Mouse (Mus musculus) C2C12 (cell line): ENCODE measurements around the gene Lonrf2. TPM values are rescaled to one million over a fixed set of nuclear protein-coding genes. Genes with fewer than 3 reads are reported as not detected.

Source experiments
- H3K27me3 ChIP-seq: one replicate; pipeline ENCODE4 v1.6.1; 2011; ENCODE audit not compliant: control insufficient read depth, insufficient read depth, insufficient read length
- H3K36me3 ChIP-seq: one replicate; pipeline ENCODE4 v1.6.1; 2011; ENCODE audit not compliant: control insufficient read depth, insufficient read depth
- H3K4me3 ChIP-seq: one replicate; pipeline ENCODE4 v1.5.1; 2011; ENCODE audit warnings: mild to moderate bottlenecking, control low read depth; ENCODE audit not compliant: poor library complexity, insufficient read depth, severe bottlenecking
- H3K79me2 ChIP-seq: one replicate; pipeline ENCODE4 v1.6.1; 2011; ENCODE audit not compliant: control insufficient read depth, insufficient read depth
- H3K79me3 ChIP-seq: one replicate; pipeline ENCODE4 v1.6.1; 2011; ENCODE audit warnings: low read depth, control low read depth
- H3ac ChIP-seq: one replicate; pipeline ENCODE3; 2011; ENCODE audit warnings: low read depth; ENCODE audit not compliant: control insufficient read depth, insufficient read length
- CEBPB ChIP-seq: IDR thresholded peaks from one replicate; pipeline ENCODE4 v1.6.1; 2011; ENCODE audit warnings: low read depth, mild to moderate bottlenecking, control low read depth, moderate library complexity
- CTCF ChIP-seq: IDR thresholded peaks from one replicate; pipeline ENCODE4 v1.5.1; 2011; ENCODE audit not compliant: control insufficient read depth, insufficient read depth, insufficient read length
- FOSL1 ChIP-seq: IDR thresholded peaks from one replicate; pipeline ENCODE4 v1.8.0; 2011; ENCODE audit warnings: mild to moderate bottlenecking, low read length; ENCODE audit not compliant: poor library complexity, insufficient read depth, severe bottlenecking
- MAX ChIP-seq: IDR thresholded peaks from one replicate; pipeline ENCODE4 v1.6.1; 2011; ENCODE audit warnings: mild to moderate bottlenecking, control low read depth
- MYOD1 ChIP-seq: IDR thresholded peaks from one replicate; pipeline ENCODE4 v1.6.1; 2011; ENCODE audit warnings: low read depth; ENCODE audit not compliant: control insufficient read depth, insufficient read length
- MYOG ChIP-seq: IDR thresholded peaks from one replicate; pipeline ENCODE4 v1.6.1; 2011; ENCODE audit not compliant: control insufficient read depth, insufficient read length; ENCODE audit errors: extremely low read depth
- USF1 ChIP-seq: IDR thresholded peaks from one replicate; pipeline ENCODE4 v1.6.1; 2011; ENCODE audit warnings: low read depth, mild to moderate bottlenecking, control low read depth, moderate library complexity
- polyA plus RNA-seq: library from polyadenylated mRNA; unstranded; fragments of >200 nt; fragmentation: generic; extraction: Trizol; gene quantifications from one replicate; pipeline ENCODE4 v1.2.1, GENCODE M21; 2012; ENCODE audit warnings: missing spikeins

Gene Lonrf2
- polyA plus RNA-seq, 1 experiment = not detected

GRCm38 (mm10) chr1:38824926-38825325 lies 11.6 kb downstream of the Lonrf2 start:
- no peaks in the 10 kb centered on the region for H3K36me3 ChIP-seq
- no peaks in the 10 kb centered on the region for H3K79me3 ChIP-seq
- no peak overlapping the region for H3K4me3 ChIP-seq
- H3K27me3 ChIP-seq = no peaks in the 10 kb centered on the region
- no peak for TF ChIP-seq USF1
- H3K79me2 ChIP-seq = no peaks in the 10 kb centered on the region
- H3ac ChIP-seq = no peak overlapping the region

- H3ac ChIP-seq = no peak overlapping the region
- no peak overlapping the region for H3K4me3 ChIP-seq
- no peaks in the 10 kb centered on the region for H3K36me3 ChIP-seq
- H3K79me3 ChIP-seq = no peaks in the 10 kb centered on the region
- TF ChIP-seq FOSL1 (no peak), USF1 (no peak), CTCF (no peak), MAX (no peak)
- no peaks in the 10 kb centered on the region for H3K79me2 ChIP-seq
- no peaks in the 10 kb centered on the region for H3K27me3 ChIP-seq
Observed at GRCm38 (mm10) chr1:38823851-38824250, 12.7 kb downstream of the Lonrf2 start.

GRCm38 (mm10) chr1:38819691-38820090 lies 16.8 kb downstream of the Lonrf2 start:
- no peaks in the 10 kb centered on the region for H3K79me2 ChIP-seq
- peaks cover 4% of the 10 kb centered on the region for H3K27me3 ChIP-seq
- H3K79me3 ChIP-seq = no peaks in the 10 kb centered on the region
- H3K36me3 ChIP-seq = no peaks in the 10 kb centered on the region
- no peak overlapping the region for H3ac ChIP-seq
- TF ChIP-seq MYOG (no peak), FOSL1 (no peak), USF1 (no peak), CEBPB (no peak), CTCF (no peak), MAX (no peak), MYOD1 (no peak)
- no peak overlapping the region for H3K4me3 ChIP-seq

GRCm38 (mm10) chr1:38817671-38818070 lies 18.8 kb downstream of the Lonrf2 start:
- no peak for TF ChIP-seq MYOD1
- no peak overlapping the region for H3K4me3 ChIP-seq
- H3K36me3 ChIP-seq = no peaks in the 10 kb centered on the region
- H3K79me3 ChIP-seq = no peaks in the 10 kb centered on the region
- no peak overlapping the region for H3ac ChIP-seq
- H3K27me3 ChIP-seq = peaks cover 4% of the 10 kb centered on the region
- no peaks in the 10 kb centered on the region for H3K79me2 ChIP-seq

- Histone ChIP-seq H3K79me2 (no peaks in the 10 kb centered on the region), H3ac (no peak overlapping the region), H3K4me3 (no peak overlapping the region), H3K27me3 (peaks cover 4% of the 10 kb centered on the region), H3K79me3 (no peaks in the 10 kb centered on the region), H3K36me3 (no peaks in the 10 kb centered on the region)
- TF ChIP-seq CTCF (no peak), USF1 (no peak), FOSL1 (no peak), MYOD1 (no peak), MYOG (no peak), CEBPB (no peak), MAX (no peak)
Observed at GRCm38 (mm10) chr1:38817268-38817667, 19.2 kb downstream of the Lonrf2 start.

- no peaks in the 10 kb centered on the region for H3K79me3 ChIP-seq
- H3K27me3 ChIP-seq = peaks cover 4% of the 10 kb centered on the region
- TF ChIP-seq MYOG (no peak), MYOD1 (no peak), MAX (no peak), CEBPB (no peak), USF1 (no peak), CTCF (no peak), FOSL1 (no peak)
- no peak overlapping the region for H3K4me3 ChIP-seq
- no peaks in the 10 kb centered on the region for H3K79me2 ChIP-seq
- H3ac ChIP-seq = no peak overlapping the region
- no peaks in the 10 kb centered on the region for H3K36me3 ChIP-seq
Observed at GRCm38 (mm10) chr1:38816306-38816705, 20.2 kb downstream of the Lonrf2 start.

- no peaks in the 10 kb centered on the region for H3K79me2 ChIP-seq
- H3ac ChIP-seq = no peak overlapping the region
- H3K36me3 ChIP-seq = no peaks in the 10 kb centered on the region
- no peaks in the 10 kb centered on the region for H3K27me3 ChIP-seq
- no peak overlapping the region for H3K4me3 ChIP-seq
- no peaks in the 10 kb centered on the region for H3K79me3 ChIP-seq
- TF ChIP-seq USF1 (no peak), CEBPB (no peak), MAX (no peak), CTCF (no peak), MYOG (no peak)
Observed at GRCm38 (mm10) chr1:38807121-38807520, 29.4 kb downstream of the Lonrf2 start.
